Mouse (Mus musculus): Measurements from ENCODE around the gene Maml1.
"Not testable (repeated sequence)": the region's sequence is repeated elsewhere in the genome, so short reads cannot be mapped to it uniquely, and the experiment has no call there.

The Maml1 gene

DNA sequence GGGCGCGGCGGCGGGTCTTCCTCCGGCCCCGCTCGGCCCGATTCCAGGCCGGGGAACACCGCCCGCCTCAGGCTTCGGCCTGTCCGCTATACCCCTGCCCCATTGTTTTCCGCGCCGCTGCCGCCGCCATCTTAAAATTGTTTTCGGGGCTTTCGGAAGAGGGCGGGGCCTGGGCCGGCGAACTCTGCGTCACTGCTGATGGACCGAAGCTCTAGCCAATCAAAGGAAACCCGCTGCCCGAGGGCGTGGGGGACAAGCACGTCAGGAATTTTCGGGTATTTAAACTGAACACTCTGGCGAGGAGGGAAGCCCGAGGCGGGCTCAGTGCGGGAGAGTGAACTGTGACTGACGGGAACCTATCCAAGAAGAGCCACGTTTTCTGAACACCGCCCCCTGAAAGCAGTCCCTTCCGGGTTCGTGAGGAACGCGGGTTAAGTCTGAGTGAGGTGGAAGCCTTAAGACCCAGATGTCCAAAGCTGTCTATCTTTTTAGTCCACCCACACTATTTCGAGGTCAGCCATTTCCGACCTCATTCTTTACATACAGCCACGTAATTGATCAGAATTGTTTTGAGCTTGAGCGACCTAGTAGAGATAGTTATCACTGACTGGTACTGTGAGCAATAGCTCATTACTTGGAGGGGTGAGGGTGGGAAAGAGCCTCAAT, at the start of gene Maml1:
Maml1 (minus strand) TSS at position 122 of the 666 bp plus-strand sequence.
- DNase-seq (ENCODE audit: low read depth, low spot score) = peak; percentile 99

DNA sequence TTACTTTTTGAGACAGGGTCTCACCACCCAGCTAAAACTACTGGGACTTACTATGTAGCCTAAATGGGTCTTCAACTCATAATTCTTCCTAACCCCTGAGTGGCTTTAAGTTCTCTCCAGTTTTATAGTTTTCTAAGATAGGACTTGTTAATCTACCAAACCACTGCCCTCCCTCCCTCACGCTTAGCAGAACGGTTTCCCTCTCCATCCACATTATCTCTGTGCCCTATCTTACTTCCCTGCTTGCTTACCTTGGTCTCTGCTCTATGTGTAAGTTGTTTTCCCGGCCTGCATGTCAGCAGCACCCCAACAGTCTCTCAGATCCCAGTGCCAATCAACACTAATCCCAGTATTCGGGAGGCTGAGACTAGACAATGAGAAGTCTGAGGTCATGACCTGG, 44.8 kb upstream of the Maml1 start:
- DNase-seq (ENCODE audit: low read depth, low spot score) = no peak

DNA sequence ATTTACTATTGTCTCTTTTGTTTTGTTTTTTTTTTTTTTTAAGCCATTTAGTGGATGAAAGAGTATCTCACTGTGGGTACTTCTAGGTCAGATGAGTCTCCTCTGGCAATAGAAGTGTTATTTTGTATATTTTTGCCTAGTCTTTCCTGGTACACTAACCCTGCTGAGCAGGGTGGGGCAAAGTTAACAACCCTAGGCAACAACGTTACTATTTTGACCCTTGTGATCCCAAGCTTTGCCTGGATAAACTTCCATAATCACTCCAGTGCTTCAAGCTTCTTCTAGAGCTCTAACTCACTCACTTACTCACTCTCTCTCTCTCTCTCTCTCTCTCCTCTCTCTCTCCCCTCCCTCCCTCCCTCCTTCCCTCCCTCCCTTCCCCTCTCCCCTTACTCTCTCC, 44.0 kb upstream of the Maml1 start:
- no peak for DNase-seq (ENCODE audit: low read depth, low spot score)

DNA sequence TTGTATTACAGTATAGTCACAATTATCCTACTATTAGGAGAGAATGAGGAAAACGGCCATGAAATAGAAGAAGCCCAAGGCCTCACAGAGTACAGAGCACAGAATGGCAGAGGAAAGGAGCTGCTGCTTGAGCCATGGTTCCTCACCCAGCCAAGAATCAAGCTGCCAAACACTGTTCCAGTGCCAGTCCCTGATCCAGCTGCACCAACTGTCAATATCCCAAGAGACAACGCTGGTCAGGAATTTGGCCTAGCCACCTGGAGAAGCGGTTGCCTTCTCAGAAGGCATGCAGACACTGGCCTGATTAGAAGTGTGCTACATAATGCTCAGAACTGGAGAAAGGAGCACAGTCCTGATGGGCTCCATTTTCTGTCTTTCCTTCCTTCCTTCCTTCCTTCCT, 41.1 kb upstream of the Maml1 start:
- no peak for DNase-seq (ENCODE audit: low read depth, low spot score)

DNA sequence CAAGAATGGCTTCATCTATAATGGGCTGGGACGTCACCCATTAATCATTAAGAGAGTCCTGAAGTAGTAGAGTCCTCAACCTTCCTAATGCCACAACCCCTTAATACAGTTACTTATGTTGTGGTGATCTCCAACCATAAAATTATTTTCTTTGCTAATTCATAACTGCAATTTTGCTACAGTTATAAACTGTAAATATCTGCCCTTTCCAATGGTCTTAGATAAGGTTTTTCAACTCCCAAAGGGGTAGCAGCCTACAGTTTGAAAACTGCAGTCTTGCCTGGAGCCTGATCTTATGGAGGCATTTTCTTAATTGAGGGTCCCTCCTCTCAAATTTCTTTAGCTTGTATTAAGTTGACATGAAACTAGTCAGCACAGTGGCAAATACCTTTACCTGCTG, 37.3 kb upstream of the Maml1 start:
- no peak for DNase-seq (ENCODE audit: low read depth, low spot score)

DNA sequence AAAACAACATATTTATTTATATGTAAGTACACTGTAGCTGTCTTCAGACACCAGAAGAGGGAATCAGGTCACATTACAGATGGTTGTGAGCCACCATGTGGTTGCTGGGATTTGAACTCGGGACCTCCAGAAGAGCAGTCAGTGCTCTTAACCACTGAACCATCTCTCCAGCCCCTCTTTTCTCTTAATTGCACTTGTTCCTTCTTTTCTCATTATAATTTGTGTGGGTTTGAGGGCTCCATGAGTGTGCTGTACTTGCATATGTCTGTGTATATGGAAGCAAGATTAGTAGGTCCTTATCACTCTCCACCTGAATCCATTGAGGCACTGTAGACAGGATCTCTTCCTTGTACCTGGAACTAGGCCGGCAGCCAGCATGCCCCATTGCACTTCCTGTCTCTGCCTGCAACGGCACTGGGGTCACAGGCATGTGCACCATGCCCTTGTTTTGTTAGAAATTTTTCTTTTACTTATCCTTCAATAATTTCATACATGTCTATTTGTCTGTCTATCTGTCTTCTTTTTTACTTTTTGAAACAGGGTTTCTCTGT, 36.0 kb upstream of the Maml1 start:
- no peak for DNase-seq (ENCODE audit: low read depth, low spot score)

DNA sequence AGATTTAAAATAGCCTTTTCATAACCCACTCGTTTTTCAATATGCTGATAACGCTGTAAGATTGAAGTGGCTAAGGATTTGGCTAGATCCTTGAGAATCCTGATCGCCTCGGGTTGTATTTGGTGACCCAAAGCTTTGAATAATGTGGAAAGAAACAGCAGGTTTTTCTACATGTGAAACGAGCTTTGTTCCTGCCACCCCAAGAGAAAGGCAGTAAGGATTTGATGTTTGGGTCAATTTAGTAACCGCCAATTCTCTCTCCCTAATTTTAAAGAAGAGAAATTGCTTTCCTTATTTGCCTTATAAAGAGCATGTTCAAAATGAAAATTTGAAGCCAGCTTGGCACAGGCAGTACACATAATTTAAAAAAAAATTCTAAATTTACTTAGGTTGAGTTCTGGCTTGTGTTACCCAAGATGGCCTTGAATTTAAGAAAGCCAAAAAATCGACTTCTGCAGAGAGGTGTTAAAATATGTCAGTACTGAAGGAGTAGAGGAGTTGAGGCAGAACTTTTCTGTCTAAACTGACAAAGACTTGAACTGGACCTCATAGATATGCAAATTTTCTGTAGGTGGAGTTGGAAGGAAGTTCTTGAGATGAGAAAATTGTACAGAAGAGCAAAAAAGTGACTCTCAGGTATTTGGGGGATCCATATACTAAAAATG, 34.3 kb upstream of the Maml1 start:
- DNase-seq (ENCODE audit: low read depth, low spot score) = peak; percentile 52

DNA sequence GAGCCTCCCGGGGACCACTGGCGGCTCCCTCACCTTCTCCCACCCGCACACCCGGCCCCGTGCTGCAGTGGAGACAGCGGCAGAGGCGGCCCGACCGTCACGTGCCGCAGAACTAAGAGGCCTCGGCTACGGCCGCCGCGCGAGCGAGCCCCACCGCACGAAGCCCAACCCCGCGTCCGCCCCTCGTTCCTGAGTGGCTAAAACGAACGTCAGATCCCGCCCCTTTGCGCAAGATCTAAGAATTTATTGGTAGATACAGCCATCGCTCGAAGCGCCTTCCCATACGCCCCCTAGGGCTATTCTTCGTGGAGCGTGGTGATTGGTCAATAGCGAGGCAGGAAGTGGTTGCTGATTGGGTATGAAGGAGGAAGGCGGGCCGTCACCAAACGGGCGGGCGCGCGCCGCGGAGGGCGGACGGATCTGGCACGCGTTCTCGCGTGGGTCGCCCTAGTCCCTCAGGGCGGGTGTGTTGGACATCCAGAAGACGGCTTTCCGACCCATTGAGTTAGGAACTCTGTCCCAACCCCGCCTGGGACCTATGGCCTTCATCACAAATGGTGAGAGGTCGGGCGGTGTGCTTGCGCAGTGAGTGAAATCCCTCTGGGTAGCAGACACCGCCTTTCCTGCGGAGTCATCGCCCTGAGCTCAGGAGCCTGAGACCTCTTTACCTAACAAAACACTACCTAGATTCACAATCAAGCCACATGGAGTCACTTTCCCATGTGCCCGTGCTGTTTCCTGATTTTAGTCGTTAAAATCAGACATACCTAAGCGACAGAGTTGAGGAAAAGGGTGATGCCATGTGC, 33.6 kb upstream of the Maml1 start, which contains the start of gene Canx:
Canx (minus strand) TSS at position 178 of the 806 bp plus-strand sequence.
- DNase-seq (ENCODE audit: low read depth, low spot score) = peak; percentile 100

DNA sequence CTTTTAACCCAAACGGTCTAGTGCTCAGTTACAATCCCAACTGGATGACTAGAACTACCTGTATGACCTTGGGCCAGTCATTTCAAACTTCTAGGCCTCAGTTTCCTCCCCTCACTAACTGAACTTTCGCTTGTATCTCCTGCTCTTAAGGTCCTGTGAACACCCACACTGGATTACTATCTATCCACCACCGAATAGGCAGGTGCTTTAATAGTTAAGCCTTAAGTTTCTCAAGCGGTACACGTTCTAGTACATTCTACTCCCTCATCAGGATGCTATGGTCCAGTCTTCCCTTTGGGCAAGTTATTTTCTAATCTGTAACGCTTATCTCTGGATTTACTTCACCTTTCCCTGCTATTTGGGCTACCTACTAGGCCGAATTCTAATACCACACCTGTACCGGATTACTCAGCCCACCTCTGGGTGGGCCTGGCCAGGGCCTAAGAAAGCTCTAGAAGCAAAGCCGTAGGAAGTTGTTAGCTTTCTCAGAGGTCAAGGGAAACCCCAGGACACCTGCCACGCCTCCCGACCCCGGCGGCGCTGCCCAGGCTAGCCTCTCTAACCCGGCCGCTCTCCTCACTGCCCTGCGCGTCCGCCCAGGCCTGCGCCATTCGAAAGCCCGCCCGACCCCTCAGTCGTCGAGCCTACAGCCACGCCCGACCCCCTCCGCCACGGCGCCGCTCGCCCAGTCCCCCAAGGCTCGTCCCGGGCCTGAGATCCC, 32.8 kb upstream of the Maml1 start:
- peak; percentile 43 for DNase-seq (ENCODE audit: low read depth, low spot score)

DNA sequence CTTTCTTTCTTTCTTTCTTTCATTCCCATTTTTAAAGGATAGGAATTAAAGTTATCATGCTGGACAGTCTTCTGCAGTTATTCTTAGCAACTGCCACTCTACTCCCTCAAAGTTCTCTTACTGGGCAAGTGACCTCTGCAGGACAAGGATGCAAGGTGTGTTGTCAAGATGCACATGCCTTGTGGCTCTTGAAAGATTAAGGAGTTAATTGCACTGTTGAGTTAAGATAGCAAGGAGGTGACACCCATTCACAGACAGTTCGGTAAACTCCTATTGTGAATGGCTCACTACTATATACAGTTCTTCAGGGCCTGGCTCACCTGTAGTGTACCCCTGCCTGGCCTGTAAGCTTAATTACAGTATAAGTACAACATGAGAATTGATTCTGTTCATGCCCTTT, 31.7 kb upstream of the Maml1 start:
- DNase-seq (ENCODE audit: low read depth, low spot score) = peak; percentile 21

DNA sequence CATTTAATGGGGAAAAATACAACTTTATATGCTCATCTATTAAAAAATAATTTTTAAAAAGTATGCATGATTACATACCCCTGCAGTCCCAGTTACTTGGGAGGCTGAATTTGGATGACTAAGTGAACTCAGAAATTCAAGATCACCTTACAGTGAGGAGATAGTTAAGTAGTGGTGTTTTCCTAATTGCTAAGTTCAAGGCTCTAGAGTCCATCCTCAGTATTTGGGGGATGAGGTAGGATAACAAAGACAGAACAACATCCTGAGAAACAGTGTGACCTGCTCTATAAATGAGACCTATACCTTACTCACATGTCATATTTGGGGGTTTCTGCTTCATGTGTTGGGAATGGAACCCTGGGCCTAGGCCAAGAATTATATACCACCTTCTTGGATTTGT, 30.2 kb upstream of the Maml1 start:
- no peak for DNase-seq (ENCODE audit: low read depth, low spot score)

DNA sequence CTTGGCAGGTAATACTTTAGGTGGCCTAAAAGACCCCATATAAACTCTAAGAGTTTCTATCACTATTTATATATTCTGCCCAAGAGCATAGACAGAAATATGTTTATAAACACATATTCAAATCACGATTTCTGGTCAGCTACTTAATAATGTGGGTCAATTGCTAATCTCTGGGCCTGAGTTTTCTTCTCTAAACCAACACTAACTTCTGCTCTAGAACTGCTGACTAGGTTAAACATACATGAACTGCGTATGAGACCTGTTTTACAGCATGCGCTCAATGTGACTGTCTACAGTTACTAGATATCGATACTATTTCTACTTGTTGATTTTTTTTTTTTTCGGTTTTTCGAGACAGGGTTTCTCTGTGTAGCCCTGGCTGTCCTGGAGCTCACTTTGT, 29.1 kb upstream of the Maml1 start:
- no peak for DNase-seq (ENCODE audit: low read depth, low spot score)

DNA sequence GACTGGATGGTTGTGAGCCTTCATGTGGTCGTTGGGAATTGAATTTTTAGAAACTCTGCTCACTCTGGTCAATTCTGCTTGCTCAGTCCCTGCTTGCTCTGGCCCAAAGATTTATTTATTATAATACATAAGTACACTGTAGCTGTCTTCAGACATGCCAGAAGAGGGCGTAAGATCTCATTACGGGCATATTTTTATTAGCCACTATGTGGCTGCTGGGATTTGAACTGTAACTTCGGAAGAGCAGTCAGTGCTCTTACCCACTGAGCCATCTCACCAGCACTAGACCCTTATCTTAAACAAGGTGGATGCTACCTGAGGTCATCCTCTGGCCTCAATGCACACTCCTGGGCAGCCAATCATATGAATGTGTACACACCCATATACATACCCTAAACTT, 27.2 kb upstream of the Maml1 start:
- DNase-seq (ENCODE audit: low read depth, low spot score) = not testable (repeated sequence)

DNA sequence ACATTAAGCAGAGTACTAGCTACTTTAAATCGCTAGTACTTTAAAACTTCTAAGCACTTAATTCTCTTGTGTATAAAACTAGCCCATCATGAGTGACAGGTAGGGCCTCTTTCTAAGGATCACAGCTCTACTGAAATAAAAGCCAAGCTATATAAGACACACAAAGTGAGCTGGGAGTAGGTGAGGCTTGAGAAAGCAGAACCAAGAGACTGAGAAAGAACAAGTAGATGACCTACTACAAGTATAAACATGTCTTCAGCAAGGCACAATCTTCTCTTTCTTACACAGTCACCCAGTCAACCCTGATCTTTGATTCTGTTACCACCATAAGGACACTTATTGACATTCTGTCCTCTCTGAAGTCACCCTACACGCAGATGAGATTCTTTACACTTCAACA, 20.7 kb upstream of the Maml1 start:
- DNase-seq (ENCODE audit: low read depth, low spot score) = no peak

DNA sequence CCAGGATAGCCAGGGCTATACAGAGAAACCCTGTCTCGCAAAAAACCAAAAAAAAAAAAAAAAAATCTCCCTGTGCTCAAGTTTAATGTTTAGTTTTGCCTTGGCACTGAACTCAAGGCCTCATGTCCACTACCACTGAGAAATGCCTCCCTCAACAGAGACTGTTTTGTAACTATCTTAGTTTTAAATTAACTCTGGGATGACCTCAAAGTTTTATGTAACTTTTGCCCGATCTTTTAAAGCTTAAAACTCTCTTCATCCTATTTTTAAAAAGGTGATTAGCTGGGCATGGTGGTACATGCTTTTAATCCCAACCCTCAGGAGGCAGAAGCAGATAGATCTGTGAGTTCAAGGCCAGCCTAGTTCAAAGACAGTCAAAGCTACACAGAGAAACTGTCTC, 11.3 kb upstream of the Maml1 start:
- no peak for DNase-seq (ENCODE audit: low read depth, low spot score)

DNA sequence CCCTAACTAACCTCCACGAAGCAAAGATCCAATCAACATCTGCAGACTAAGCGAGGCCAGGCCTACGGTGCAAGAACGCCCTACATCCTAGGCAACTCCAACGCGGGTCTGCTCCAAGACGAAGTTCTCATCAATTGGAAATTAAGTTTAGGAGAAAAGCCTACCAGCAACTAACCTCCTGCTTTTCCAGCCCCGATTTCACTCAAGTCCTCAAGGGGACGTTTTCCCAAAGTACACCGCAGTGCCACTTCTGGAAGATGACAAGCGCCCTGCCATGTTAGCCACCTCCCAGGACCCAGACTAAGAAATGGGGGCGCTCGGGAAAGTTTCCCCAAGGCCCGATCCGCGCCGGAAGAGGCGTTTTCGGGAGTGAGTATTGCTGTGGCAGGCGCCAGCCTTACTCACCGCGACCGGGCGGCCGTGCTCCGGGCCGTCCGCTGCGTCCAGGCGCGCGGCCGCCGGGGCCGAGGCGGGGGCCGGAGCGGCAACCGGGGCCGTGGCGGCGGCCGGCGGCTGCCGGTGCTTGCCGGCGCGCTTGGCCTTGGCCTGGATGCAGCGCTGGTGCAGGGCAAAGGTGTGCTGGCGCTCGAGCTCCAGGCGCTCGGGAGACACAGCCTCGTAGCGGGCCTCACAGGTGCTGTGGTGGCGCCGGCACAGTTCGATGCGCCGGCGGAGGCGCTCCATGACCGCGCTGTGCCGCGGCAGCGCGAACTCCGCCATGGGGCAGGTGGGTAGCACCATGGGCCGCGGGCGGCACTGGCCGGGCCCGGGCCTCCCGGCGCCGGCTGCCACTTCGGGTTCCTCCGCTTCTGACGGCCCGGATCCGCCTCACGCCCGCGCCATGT, 568 bp downstream of the Maml1 start:
- DNase-seq (ENCODE audit: low read depth, low spot score) = peak; percentile 80

DNA sequence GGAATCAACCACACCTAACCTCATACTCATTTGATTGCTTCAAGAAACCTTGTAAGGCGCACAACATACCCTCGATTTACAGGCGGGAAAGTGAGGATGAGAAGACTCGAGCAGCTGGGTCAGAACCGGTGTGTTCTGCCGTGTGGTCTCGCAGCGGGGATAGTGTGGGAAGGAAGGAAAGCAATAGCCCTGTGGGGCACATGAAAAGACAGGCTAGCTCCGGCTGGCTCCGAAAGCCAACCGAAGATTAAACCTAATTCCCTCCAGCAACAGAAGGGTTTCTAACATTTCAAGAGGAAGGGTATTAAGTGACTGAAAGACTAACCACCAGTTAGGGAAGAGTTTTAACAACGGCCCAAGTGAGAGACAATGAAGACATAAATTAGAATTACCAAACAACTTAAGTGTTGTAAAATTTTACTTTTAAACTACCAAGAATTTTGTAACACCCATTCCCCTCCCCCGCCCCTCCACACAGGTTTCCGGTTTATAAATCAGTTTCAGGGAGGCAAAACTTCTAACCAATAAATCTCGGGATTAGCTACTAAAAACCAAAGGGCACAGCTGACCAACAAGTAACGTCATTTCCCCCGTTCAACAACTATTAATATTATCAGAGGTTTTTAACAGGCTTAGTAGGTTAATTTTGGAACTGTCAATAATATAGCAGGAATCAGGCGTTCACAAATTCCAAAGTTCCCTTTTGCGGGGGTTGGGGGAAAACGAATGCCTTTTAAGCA, 1.5 kb downstream of the Maml1 start:
- no peak for DNase-seq (ENCODE audit: low read depth, low spot score)

DNA sequence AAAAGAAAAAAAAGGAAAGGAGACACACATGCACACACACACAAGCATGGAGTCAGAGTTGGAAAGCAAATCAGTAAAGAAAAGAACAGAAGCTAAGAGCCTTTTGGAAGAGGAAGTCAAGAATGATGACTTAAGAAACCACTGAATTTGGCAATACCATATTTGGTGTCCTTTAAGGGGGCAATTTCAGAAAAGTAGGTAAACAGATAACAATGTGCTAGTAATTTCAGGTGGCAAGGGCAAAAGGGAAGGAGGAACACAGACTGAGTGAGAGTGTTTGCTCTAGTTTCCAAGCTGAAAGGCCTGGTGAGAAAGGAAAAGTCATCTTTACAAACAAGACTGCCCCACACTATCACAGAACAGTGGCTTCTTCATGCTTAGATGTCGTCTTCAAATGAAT, 5.7 kb downstream of the Maml1 start:
- no peak for DNase-seq (ENCODE audit: low read depth, low spot score)

DNA sequence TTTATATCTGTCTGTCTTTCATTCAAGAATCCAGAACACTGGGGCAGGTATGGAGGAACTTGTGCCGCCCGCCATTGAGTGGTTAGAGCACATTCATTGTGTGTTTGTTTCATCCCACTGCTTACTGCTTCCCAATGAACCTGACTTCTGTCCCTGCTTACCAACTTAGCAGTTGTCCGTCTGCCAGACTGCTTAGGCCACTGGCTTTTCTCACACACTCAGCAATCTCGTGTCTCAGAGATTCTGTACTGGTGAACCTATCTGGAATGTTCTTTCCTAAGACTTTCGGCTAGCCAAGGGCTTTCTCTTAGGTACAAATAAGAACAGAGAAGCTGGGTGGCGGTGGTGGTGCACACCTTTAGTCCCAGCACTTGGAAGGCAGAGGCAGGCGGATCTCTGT, 6.4 kb downstream of the Maml1 start:
- DNase-seq (ENCODE audit: low read depth, low spot score) = no peak

DNA sequence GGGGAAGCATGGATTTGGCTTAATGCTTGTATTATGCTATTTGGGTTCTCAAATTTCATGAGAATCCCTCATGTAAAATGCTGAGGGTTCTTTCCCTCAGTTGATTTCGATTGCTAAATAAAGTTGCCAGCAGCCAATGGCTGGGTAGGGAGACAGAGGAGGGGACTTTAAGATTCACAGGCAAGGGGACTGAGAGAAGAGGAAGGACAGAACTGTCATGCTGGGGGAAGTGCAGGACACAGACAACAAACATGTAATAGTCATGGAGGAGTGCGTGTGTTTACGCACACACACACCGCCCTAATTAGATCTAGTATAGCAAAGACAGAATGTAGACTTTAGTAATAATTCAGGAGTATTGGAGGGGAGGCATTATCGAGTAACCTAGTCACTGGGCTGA, 6.8 kb downstream of the Maml1 start:
- no peak for DNase-seq (ENCODE audit: low read depth, low spot score)

All from ES-CJ7 (cell line).